Mouse (Mus musculus) forebrain, embryonic 13.5 days (tissue): ENCODE data around the gene Olfr1423. TPM values are rescaled to one million over a fixed set of nuclear protein-coding genes. Genes with fewer than 3 reads are reported as not detected.

ENCODE experiments used
- ATAC-seq: fragments of 200-750 bp; cut with Nextera tagmentation; 2 replicates; pipeline ENCODE4 v1.8.0; 2017
- H3K27ac ChIP-seq: fragments of 300-500 bp; sonication (generic); 2 replicates; pipeline ENCODE4 v1.5.1; 2015; ENCODE audit warnings: inconsistent platforms, mild to moderate bottlenecking, moderate library complexity
- H3K27me3 ChIP-seq: fragments of 300-500 bp; sonication (generic); 2 replicates; pipeline ENCODE4 v1.6.1; 2015; ENCODE audit warnings: mild to moderate bottlenecking, inconsistent platforms
- H3K36me3 ChIP-seq: fragments of 300-500 bp; sonication (generic); 2 replicates; pipeline ENCODE4 v1.6.1; 2015; ENCODE audit warnings: mild to moderate bottlenecking, inconsistent platforms; ENCODE audit not compliant: poor library complexity, severe bottlenecking
- H3K4me1 ChIP-seq: fragments of 300-500 bp; sonication (generic); 2 replicates; pipeline ENCODE4 v1.6.1; 2015; ENCODE audit warnings: inconsistent platforms
- H3K4me2 ChIP-seq: fragments of 300-500 bp; sonication (generic); 2 replicates; pipeline ENCODE4 v1.6.1; 2015; ENCODE audit warnings: inconsistent platforms, mild to moderate bottlenecking, moderate library complexity
- H3K4me3 ChIP-seq: fragments of 300-500 bp; sonication (generic); 2 replicates; pipeline ENCODE4 v1.5.1; 2015; ENCODE audit warnings: mild to moderate bottlenecking, inconsistent platforms
- H3K9ac ChIP-seq: fragments of 300-500 bp; sonication (generic); 2 replicates; pipeline ENCODE4 v1.6.1; 2015; ENCODE audit warnings: mild to moderate bottlenecking, inconsistent platforms
- H3K9me3 ChIP-seq: fragments of 300-500 bp; sonication (generic); replicated peaks from 2 replicates; pipeline ENCODE4 v1.6.1; 2016; ENCODE audit warnings: inconsistent platforms
- WGBS: fragments of 180-500 bp; shearing (Covaris S2); methylation state at CpG from one replicate; pipeline ENCODE4 v1.1.7; 2015; 5-methylcytosine and 5-hydroxymethylcytosine counted together
- polyA plus RNA-seq: library from polyadenylated mRNA; unstranded; fragments of >200 nt; fragmentation: Nextera tagmentation; extraction: Ambion mirVana; gene quantifications from 2 replicates; pipeline ENCODE4 v1.2.1, GENCODE M21; 2015

Gene Olfr1423
- polyA plus RNA-seq, 1 experiment from 2014 or later: not detected

- ATAC-seq: no peak
- Histone ChIP-seq H3K9me3 (no peaks in the 10 kb centered on the region), H3K4me1 (peaks cover 25% of the 10 kb centered on the region), H3K27ac (no peak overlapping the region), H3K4me3 (peak overlapping the region; percentile 55), H3K9ac (peak overlapping the region; percentile 63), H3K27me3 (no peaks in the 10 kb centered on the region), H3K36me3 (no peaks in the 10 kb centered on the region), H3K4me2 (peak overlapping the region; percentile 71)
- WGBS: 62% methylated on average over 9 of the region's 9 CpGs
These were observed 36.7 kb downstream of the Olfr1423 start for GRCm38 (mm10) chr19:12004216-12005008.

- Histone ChIP-seq H3K9ac (no peak overlapping the region), H3K4me2 (no peak overlapping the region), H3K27me3 (no peaks in the 10 kb centered on the region), H3K36me3 (no peaks in the 10 kb centered on the region), H3K9me3 (no peaks in the 10 kb centered on the region), H3K4me3 (no peak overlapping the region), H3K4me1 (peaks cover 25% of the 10 kb centered on the region), H3K27ac (no peak overlapping the region)
- ATAC-seq: no peak
- 89% methylated on average over 2 of the region's 2 CpGs for WGBS
These were observed 37.5 kb downstream of the Olfr1423 start for GRCm38 (mm10) chr19:12003568-12003967.

- no peak for ATAC-seq
- peaks cover 25% of the 10 kb centered on the region for H3K4me1 ChIP-seq
- no peak overlapping the region for H3K27ac ChIP-seq
- no peaks in the 10 kb centered on the region for H3K27me3 ChIP-seq
- H3K36me3 ChIP-seq: no peaks in the 10 kb centered on the region
- H3K4me3 ChIP-seq: peak overlapping the region; percentile 17
- no peak overlapping the region for H3K9ac ChIP-seq
- H3K9me3 ChIP-seq: no peaks in the 10 kb centered on the region
- 48% methylated on average over 14 of the region's 14 CpGs for WGBS
- peak overlapping the region; percentile 45 for H3K4me2 ChIP-seq
These were observed 38.3 kb downstream of the Olfr1423 start for GRCm38 (mm10) chr19:12002791-12003190.

- Histone ChIP-seq H3K4me3 (peak overlapping the region; percentile 17; the same call in 1 of the 2 replicates), H3K9me3 (no peaks in the 10 kb centered on the region), H3K27ac (no peak overlapping the region), H3K9ac (no peak overlapping the region), H3K4me2 (peak overlapping the region; percentile 45), H3K36me3 (no peaks in the 10 kb centered on the region), H3K4me1 (peaks cover 19% of the 10 kb centered on the region), H3K27me3 (no peaks in the 10 kb centered on the region)
- 2% methylated on average over 11 of the region's 11 CpGs for WGBS
- ATAC-seq: peak; percentile 48
These were observed 39.0 kb downstream of the Olfr1423 start for GRCm38 (mm10) chr19:12002125-12002524.

- Histone ChIP-seq H3K9ac (no peak overlapping the region), H3K4me2 (no peak overlapping the region), H3K4me3 (no peak overlapping the region), H3K27ac (no peak overlapping the region), H3K36me3 (no peaks in the 10 kb centered on the region), H3K9me3 (no peaks in the 10 kb centered on the region), H3K4me1 (peaks cover 15% of the 10 kb centered on the region), H3K27me3 (no peaks in the 10 kb centered on the region)
- WGBS: 22% methylated on average over 3 of the region's 3 CpGs
- ATAC-seq: no peak
These were observed 39.4 kb downstream of the Olfr1423 start for GRCm38 (mm10) chr19:12001686-12002085.

- 55% methylated on average over 2 of the region's 2 CpGs for WGBS
- no peak for ATAC-seq
These were observed 45.2 kb downstream of the Olfr1423 start for GRCm38 (mm10) chr19:11995722-11996448.

GRCm38 (mm10) chr19:11994703-11995431 lies 46.2 kb downstream of the Olfr1423 start:
- Histone ChIP-seq H3K27ac (no peak overlapping the region), H3K36me3 (peaks cover 59% of the 10 kb centered on the region), H3K9ac (no peak overlapping the region), H3K4me3 (no peak overlapping the region), H3K27me3 (no peaks in the 10 kb centered on the region), H3K4me1 (no peaks in the 10 kb centered on the region), H3K9me3 (no peaks in the 10 kb centered on the region), H3K4me2 (no peak overlapping the region)
- 94% methylated on average over 6 of the region's 6 CpGs for whole genome bisulfite sequencing
- ATAC-seq: no peak

More at GRCm38 (mm10) chr19:11995722-11996448, 45.2 kb downstream of the Olfr1423 start:
- H3K36me3 ChIP-seq: peaks cover 49% of the 10 kb centered on the region
- no peaks in the 10 kb centered on the region for H3K27me3 ChIP-seq
- H3K9me3 ChIP-seq: no peaks in the 10 kb centered on the region
- H3K4me1 ChIP-seq: no peaks in the 10 kb centered on the region
- H3K27ac ChIP-seq: no peak overlapping the region
- H3K4me2 ChIP-seq: no peak overlapping the region
- no peak overlapping the region for H3K9ac ChIP-seq
- no peak overlapping the region for H3K4me3 ChIP-seq

- Histone ChIP-seq H3K4me2 (no peak overlapping the region), H3K27ac (no peak overlapping the region), H3K36me3 (peaks cover 81% of the 10 kb centered on the region), H3K4me1 (no peaks in the 10 kb centered on the region), H3K27me3 (no peaks in the 10 kb centered on the region), H3K9ac (no peak overlapping the region), H3K9me3 (no peaks in the 10 kb centered on the region), H3K4me3 (no peak overlapping the region)
- no peak for ATAC-seq
- WGBS: 92% methylated on average over 10 of the region's 10 CpGs
These were observed 48.6 kb downstream of the Olfr1423 start for GRCm38 (mm10) chr19:11992441-11993029.

GRCm38 (mm10) chr19:11992034-11992433 lies 49.1 kb downstream of the Olfr1423 start:
- Histone ChIP-seq H3K9ac (no peak overlapping the region), H3K27ac (no peak overlapping the region), H3K4me3 (no peak overlapping the region), H3K36me3 (peaks cover 85% of the 10 kb centered on the region), H3K4me2 (no peak overlapping the region), H3K4me1 (no peaks in the 10 kb centered on the region), H3K27me3 (no peaks in the 10 kb centered on the region), H3K9me3 (no peaks in the 10 kb centered on the region)
- no peak for ATAC-seq
- WGBS: 92% methylated on average over 9 of the region's 9 CpGs

GRCm38 (mm10) chr19:11989334-11989733 lies 51.8 kb downstream of the Olfr1423 start:
- Histone ChIP-seq H3K9ac (no peak overlapping the region), H3K4me1 (no peaks in the 10 kb centered on the region), H3K4me2 (no peak overlapping the region), H3K9me3 (no peaks in the 10 kb centered on the region), H3K27ac (no peak overlapping the region), H3K4me3 (no peak overlapping the region), H3K27me3 (no peaks in the 10 kb centered on the region), H3K36me3 (peaks cover 93% of the 10 kb centered on the region)
- WGBS: 93% methylated on average over 7 of the region's 7 CpGs
- ATAC-seq: no peak

GRCm38 (mm10) chr19:11987841-11988240 lies 53.3 kb downstream of the Olfr1423 start:
- H3K36me3 ChIP-seq: peaks cover 95% of the 10 kb centered on the region
- ATAC-seq: no peak
- H3K4me3 ChIP-seq: no peak overlapping the region
- no peaks in the 10 kb centered on the region for H3K9me3 ChIP-seq
- no peak overlapping the region for H3K9ac ChIP-seq
- no peaks in the 10 kb centered on the region for H3K4me1 ChIP-seq
- H3K27me3 ChIP-seq: no peaks in the 10 kb centered on the region
- H3K27ac ChIP-seq: no peak overlapping the region
- 92% methylated on average over 3 of the region's 3 CpGs for WGBS
- H3K4me2 ChIP-seq: no peak overlapping the region
